Mouse (Mus musculus) ES-E14 (cell line): ENCODE measurements around the gene Cntf.

Experiments
- CHD2 ChIP-seq: IDR thresholded peaks from 2 replicates; pipeline ENCODE4 v1.6.1; 2014; ENCODE audit warnings: mild to moderate bottlenecking, low read depth, low read length, inconsistent platforms
- HCFC1 ChIP-seq: IDR thresholded peaks from 2 replicates; pipeline ENCODE4 v1.6.1; 2012; ENCODE audit warnings: low read length, inconsistent platforms, borderline replicate concordance; ENCODE audit not compliant: insufficient read depth
- MAFK ChIP-seq: IDR thresholded peaks from 2 replicates; pipeline ENCODE4 v1.6.1; 2014; ENCODE audit warnings: mild to moderate bottlenecking, low read depth, low read length, inconsistent platforms; ENCODE audit not compliant: insufficient read depth

DNA sequence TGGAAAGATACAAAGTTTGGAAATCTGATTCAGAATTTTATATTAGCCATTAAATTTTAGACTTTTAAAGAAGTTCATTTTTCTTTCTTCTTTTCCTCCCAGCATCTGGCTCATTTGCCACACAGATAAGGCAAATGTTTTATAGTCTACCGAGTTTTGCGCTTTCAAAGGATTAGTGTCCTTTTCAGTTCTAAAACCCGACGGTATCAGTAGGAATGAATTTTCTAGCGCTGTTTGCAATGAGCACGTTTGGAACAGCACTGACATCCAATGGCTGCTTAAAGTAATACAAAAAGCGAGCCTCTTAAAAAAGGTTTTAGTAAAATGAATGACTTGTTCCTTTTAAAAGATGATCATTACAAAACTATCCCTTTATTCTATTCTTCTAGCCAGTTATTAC lies 31.6 kb upstream of the Cntf start:
- TF ChIP-seq CHD2 (no peak), HCFC1 (no peak), MAFK (no peak)
